Mouse (Mus musculus): ENCODE measurements around the gene Spty2d1. TPM values are rescaled to one million over a fixed set of nuclear protein-coding genes. Genes with fewer than 3 reads are reported as not detected.
A peak's percentile ranks its signal among the peaks of the same experiment; 100 is the strongest.

Spty2d1 gene
- polyA plus RNA-seq, 2 experiments from 2014 or later: 29.0 to 60.4 TPM

DNA sequence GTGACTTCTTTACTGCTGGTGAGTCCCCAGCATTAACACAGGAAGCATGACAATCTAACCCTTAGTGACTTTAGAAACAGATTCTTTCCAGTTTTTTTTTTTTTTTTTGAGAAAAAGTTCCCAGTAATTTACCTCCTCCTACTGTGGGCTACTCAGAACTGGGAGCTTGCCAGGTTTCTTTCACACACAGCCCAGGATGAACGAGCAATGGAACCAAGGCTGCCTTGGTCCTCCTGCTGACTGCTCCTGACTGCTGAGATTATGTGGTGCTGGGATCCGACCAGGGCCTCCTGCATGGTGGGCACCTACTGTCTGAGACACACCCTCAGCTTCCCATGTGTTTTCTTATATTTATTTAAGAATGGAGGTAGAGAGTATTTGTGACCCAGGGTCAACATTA lies 21.1 kb downstream of the Spty2d1 start:
- ATAC-seq: no peak

DNA sequence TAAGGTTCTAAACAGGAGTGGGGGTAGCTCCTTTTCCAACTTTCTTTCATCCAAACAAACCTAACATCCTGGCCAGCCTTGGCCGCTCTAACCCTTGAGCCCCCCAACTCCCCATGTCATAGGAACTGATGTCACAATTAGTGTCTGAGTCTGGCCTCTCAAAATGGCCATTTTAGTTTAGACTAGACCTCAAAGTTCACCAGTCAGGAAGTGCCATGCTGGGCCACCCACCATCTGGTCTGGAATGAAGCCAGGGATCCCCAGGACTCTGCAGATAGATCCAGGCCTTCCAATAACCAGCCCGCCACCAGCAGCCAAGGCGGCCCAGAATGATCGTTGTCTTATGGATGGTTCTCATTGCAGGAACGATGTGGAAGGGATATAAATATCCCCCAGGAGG lies 21.6 kb downstream of the Spty2d1 start:
- ATAC-seq: no peak

DNA sequence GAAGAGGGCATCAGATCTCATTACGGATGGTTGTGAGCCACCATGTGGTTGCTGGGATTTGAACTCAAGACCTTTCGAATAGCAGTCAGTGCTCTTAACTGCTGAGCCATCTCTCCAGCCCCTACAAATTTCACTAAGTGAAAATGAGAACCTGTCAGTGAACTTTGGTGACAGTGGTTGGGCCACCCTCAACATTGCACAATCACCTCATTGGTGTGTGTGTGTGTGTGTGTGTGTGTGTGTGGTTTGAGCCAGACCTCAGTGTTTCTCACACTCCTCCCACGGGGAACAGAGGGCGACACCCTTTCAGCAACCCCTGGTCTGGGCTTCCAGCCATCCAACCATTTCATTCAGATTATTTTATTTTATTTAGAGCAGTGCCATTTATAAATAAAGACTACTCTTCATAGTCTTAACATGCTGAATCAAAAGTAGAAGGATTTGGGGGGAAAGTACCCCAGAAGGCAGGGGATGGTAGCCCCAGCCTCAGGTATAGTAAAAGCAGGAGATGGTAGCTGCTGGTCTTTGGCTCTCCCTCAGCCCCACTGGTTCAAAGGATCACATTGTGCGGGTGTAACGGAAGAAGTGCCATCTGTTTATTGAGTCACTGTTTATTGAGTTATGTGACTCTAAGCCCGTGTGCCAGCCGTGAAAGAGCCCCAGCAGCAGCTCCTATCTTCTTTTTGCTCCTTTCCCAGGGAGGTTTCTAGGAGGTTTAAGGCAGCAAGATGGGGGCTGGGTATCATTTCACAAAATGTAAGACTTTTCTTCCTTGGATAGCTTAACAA lies 22.3 kb downstream of the Spty2d1 start:
- no peak for ATAC-seq

DNA sequence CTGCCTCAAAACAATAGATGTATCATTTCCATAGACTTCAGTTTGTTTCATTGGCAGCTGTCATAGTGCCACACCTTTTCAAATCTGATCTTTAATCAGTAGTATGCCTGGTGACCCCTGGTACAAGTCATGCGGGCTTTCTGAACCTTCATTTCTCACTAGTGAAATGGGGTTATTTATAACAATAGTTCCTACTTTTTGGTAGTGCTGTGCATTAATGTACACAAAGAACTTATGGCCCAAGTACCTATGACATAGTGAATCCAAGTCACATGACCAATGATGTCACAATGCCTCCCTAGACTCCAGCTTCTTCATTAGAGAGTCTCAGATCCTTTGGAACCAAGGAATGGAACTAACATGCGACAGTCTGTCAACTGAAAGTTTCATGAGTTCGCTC lies 24.9 kb downstream of the Spty2d1 start, which contains the start of gene Gm9999:
Gene Gm9999, plus strand, starts transcription at position 301 of the 400 bp plus-strand sequence.
- no peak for ATAC-seq

DNA sequence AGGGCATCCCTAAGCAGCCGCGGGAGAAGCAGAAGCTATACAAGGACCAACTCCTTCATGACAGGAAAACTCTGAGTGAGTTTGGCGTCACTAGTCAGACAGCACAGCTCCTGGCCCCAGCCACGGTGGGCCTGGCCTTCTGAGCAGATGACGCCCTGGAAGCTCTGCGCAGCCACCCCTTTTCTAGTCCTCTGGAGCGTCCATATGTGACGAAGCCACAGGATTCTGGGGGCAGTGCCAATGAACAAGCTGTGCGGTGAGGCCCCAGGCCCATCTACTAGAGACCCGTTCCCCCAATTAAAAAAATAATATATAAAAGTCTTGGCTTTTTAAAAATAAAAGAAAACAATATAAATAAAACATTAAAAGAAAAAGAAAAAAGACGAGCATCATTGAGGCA lies 32.8 kb downstream of the Spty2d1 start:
- no peak for ATAC-seq

DNA sequence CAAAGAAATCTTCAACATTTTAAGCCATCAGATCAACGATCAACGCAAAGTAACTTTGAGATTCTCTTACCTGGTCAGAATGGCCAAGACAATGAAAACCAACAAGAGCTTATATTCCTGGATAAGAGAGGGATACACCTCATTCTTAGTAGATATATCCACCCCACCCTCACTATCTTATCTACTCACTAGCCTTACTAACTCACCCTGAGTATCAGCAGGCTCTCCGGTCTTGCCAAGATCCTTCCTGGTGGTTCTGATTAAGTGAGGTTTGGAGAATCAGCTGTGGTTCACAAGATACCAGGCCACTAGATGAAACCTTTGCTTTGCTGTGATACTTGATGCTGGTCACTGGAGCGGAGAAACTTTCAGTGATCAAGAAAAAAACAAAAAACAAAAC lies 33.6 kb downstream of the Spty2d1 start:
- ATAC-seq: no peak

DNA sequence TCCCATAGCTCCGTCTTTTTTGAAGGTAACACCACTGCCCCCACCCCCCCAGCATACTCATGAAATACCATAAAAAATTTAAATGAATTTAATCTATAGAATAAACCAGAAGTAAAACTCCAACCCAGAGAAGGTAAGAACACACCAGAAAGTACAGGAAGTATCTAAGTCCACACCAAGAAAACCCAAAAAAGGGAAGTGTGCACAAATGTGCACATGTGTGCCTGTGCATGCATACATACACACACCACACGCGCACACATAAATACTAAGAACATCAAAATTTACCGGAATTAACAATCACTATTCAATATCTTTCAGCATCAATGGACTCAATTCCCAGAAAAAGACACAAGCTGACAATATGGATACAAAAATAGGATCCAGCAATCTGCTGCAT lies 38.3 kb downstream of the Spty2d1 start:
- ATAC-seq: no peak

DNA sequence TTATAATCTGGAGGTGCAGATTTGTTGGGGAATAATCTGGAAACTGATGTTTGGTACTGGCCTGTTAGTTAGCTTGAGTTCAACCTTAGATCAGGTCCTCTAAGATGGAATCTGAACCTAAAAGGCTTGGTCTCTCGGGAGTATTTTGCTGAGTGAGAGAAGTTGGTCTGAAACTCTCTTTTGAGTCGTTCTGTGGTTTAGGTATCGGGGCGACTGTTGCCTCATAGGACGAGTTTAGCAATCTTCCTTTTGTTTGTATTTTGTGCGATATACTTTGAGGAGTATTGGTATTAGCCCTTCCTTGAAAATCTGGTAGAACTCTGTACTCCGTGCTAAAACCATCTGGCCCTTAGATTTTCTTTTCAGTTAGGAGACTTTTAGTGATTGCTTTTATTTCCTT lies 44.1 kb downstream of the Spty2d1 start:
- ATAC-seq: no peak

DNA sequence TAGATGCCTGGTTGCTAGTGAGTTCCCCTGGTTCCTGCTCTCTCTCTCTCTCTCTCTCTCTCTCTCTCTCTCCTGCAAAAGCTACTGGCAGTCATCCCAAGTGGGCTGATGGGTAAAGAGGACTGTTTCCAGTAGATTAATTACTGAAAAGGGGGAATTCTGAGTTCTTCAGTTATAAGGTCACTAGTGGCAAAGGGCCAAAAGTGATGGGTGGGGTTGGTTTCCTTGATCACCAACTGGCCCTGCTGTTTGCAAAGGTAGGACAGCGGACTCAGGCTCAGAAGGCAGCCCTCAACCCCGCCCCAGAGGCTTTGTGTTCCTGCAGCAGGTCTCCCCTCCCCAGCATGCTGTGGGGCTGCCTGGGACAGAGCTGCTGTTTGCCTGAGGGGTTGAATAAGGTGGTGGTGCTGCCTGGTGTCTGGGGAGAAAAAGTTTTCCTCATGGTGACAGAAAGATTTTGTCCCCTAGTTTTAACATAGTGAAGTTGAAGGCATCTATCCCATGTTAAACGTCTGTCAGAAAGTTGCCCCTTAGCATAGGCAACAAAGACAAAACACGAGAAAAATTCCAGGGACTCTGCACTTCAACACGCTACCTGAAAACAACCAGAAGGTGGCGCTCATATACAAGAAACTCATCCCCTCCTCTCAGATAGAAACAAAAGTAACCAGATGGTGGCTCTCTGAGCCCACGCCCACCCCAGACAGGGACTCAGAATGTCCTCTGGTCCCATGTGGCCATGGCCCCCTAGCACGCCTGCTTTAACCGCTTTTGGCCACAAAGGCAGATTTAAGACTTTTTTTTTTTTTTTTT lies 45.2 kb downstream of the Spty2d1 start:
- peak; percentile 76 for ATAC-seq

DNA sequence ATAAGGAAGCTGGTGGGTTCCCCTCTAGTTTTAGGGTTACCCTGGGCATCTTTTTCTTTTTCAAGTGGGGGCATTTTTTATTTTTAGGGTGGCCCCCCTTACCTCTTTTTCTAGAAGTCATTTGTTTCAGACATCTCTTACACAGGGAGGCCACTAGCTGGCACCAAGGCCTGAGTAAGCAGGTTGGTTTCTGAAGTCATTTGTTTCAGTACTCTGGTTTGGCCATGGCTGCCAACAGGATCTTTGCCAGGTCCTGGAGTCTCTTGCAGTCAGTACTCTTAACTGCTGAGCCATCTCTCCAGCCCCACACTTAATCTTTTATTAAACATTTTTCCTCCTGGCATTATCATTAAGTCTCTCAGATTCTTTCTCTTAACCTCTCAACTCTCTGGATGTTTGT lies 46.1 kb downstream of the Spty2d1 start:
- ATAC-seq: no peak

DNA sequence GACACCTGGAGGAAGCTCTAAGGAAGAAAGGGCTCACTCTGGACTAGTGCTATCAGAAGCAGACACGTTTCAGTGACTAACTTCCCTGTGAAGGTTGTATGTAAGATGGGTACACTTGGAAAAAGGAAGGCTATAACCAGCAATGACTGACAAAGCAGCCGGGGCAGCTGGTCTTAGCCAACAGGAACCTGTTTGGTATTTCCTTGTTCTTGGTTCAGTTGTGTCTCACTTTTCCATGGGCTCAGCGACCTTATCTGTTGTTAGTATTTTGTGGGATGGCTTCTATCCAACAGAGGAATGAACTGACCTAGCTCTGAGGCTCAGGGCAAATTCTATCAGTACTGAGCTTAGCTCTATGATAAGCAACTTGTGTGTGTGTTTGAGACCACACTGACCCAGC lies 47.2 kb downstream of the Spty2d1 start:
- no peak for ATAC-seq

DNA sequence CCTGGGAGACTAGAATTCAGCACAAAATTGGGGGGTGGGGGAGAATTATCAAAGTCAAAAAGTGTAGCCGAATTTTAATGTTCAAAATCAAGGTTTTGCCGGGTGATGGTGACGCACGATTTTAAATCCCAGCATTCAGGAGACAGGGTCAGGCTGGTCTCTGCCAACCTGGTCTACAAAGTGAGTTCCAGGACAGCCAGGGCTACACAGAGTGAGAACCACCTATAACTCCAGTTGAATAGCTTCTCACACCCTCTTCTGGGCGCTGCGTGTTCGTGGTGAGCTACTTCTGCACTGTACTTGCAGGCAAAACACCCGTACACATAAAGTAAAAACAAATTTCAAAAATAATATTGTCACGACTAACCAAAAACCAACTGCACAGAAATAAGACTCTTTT lies 49.4 kb downstream of the Spty2d1 start:
- no peak for ATAC-seq

DNA sequence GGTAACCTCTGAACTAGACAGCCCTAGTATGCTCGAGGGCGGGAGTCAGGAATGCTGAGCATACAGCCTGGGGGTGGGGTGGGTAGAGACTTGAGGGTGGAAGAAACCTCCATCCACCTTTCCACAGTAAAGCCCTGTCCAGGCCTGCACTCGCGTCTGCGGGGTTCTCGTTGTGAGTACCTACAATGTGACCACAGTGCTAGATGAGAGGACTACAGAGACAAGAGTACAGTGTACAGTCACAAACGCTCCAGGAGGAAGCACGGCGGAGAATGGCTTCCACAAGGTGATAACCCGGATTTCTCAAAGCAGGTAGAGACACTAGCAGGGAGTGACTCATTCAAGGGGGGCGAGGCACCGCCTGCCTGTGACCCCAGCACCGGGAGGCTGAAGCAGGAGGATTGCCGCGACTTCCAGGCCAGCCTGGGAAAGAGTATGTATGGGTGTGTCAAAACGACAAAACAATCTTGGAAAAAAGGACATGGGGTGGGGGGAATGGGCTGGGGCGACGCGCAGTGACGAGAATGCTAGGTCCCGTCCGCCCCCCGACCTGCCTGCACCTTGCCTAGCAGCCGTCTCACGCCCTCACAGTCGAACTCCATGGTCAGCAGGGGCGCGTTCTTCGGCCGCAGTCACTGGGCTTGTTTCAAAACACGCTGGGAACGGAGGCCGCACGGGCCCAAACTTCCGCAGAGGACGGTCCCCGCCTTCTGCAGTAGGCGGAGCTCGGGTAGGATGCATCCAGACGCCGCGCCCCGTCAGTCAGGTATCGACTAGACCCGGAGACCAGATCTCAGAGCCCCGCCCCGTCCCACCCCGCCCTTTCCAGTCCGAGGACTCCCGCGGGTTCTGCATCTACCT lies 50.1 kb downstream of the Spty2d1 start, which contains the start of gene Uevld:
Gene Uevld, minus strand, starts transcription at position 697 of the 861 bp plus-strand sequence.
- peak; percentile 93 for ATAC-seq

Other genes with a start within 250 kb of the Spty2d1 start
- gene Hps5, start 212.3 kb downstream of the Spty2d1 start, polyA plus RNA-seq (2017; shearing (Covaris generic)): 10 to 100 TPM; 14.2 to 26.1 TPM
- 10 to 100 TPM; 20.7 to 28.1 TPM for gene Gtf2h1, start 212.3 kb downstream of the Spty2d1 start, polyA plus RNA-seq (2017; shearing (Covaris generic))
- 100 to 1,000 TPM; 817 to 958 TPM for gene Ldha, start 166.9 kb downstream of the Spty2d1 start, polyA plus RNA-seq (2017; shearing (Covaris generic))
- not detected for gene Ldhc, start 147.2 kb downstream of the Spty2d1 start, polyA plus RNA-seq (2017; shearing (Covaris generic))
- gene Tsg101, start 88.4 kb downstream of the Spty2d1 start, polyA plus RNA-seq (2017; shearing (Covaris generic)): 100 to 1,000 TPM in 1 of 2 experiments, 10 to 100 TPM in 1; 78.3 to 102 TPM
- 1 to 10 TPM; 7.5 to 9.0 TPM for gene Uevld, start 49.9 kb downstream of the Spty2d1 start, polyA plus RNA-seq (2017; shearing (Covaris generic))
- not detected for gene Gm9999, start 24.8 kb downstream of the Spty2d1 start, polyA plus RNA-seq (2017; shearing (Covaris generic))
- 1 to 10 TPM; 4.5 to 6.0 TPM for gene Tmem86a, start 42.2 kb upstream of the Spty2d1 start, polyA plus RNA-seq (2017; shearing (Covaris generic))
- gene Ptpn5, start 125.3 kb upstream of the Spty2d1 start, polyA plus RNA-seq (2017; shearing (Covaris generic)): 10 to 100 TPM in 1 of 2 experiments, 1 to 10 TPM in 1; 9.8 to 17.8 TPM
- not detected for gene Mrgpra6, start 196.5 kb upstream of the Spty2d1 start, polyA plus RNA-seq (2017; shearing (Covaris generic))
- not detected for gene Mrgpra9, start 244.4 kb upstream of the Spty2d1 start, polyA plus RNA-seq (2017; shearing (Covaris generic))